In genomic region chr11:47093296-47093912, GRCm38 (mm10) we compare ENCODE assay signal across 22 mouse cellular contexts.
DNase-seq lines count a peak whose midpoint lies in the region; ATAC-seq and TF ChIP-seq lines count a peak whose summit lies in the region.
"Had no signal": no experiment of that assay in that cellular context is flagged by ENCODE, and none has a peak within 500 bp of the region (broad histone marks: within the 10 kb centered on the region; RNA-seq: fewer than 3 reads in every experiment).

No protein-coding gene starts in this region.

- H3K36me3 ChIP-seq in midbrain, embryonic 11.5 days (ENCODE audit: control insufficient read depth, insufficient read depth, low read length): no peaks in the 10 kb centered on the region
- no peaks in the 10 kb centered on the region for H3K36me3 ChIP-seq in midbrain, postnatal 0 days (ENCODE audit: insufficient read depth, low read length)
- H3K36me3 ChIP-seq in kidney, embryonic 14.5 days (ENCODE audit: control insufficient read depth, insufficient read depth, low read length): no peaks in the 10 kb centered on the region
- H3K36me3 ChIP-seq: embryonic facial prominence, embryonic 12.5 days; hindbrain, embryonic 13.5 days; limb, embryonic 15.5 days; midbrain, embryonic 13.5 days; neural tube, embryonic 13.5 days had no signal

- no peak overlapping the region for H3K9ac ChIP-seq in midbrain, embryonic 11.5 days (ENCODE audit: low read length)
- no peak overlapping the region for H3K9ac ChIP-seq in midbrain, postnatal 0 days (replicated peaks; ENCODE audit: low read length, poor library complexity, severe bottlenecking)
- no peak overlapping the region for H3K9ac ChIP-seq in kidney, embryonic 14.5 days (ENCODE audit: low read depth, low read length)
- H3K9ac ChIP-seq: embryonic facial prominence, embryonic 12.5 days; hindbrain, embryonic 13.5 days; limb, embryonic 15.5 days; midbrain, embryonic 13.5 days; neural tube, embryonic 13.5 days had no signal

- no peaks in the 10 kb centered on the region for H3K27me3 ChIP-seq in midbrain, embryonic 11.5 days (ENCODE audit: control insufficient read depth, insufficient read depth, low read length)
- no peaks in the 10 kb centered on the region for H3K27me3 ChIP-seq in midbrain, postnatal 0 days (ENCODE audit: insufficient read depth, low read length)
- H3K27me3 ChIP-seq in kidney, embryonic 14.5 days (ENCODE audit: control insufficient read depth, insufficient read depth, low read length): no peaks in the 10 kb centered on the region
- H3K27me3 ChIP-seq: embryonic facial prominence, embryonic 12.5 days; hindbrain, embryonic 13.5 days; limb, embryonic 15.5 days; midbrain, embryonic 13.5 days; neural tube, embryonic 13.5 days had no signal

- no peaks in the 10 kb centered on the region for H3K4me1 ChIP-seq in midbrain, embryonic 11.5 days (ENCODE audit: control insufficient read depth, insufficient read depth, low read length)
- H3K4me1 ChIP-seq in midbrain, postnatal 0 days (ENCODE audit: insufficient read depth, low read length): no peaks in the 10 kb centered on the region
- H3K4me1 ChIP-seq in kidney, embryonic 14.5 days (ENCODE audit: control insufficient read depth, insufficient read depth, low read length): no peaks in the 10 kb centered on the region
- H3K4me1 ChIP-seq: embryonic facial prominence, embryonic 12.5 days; hindbrain, embryonic 13.5 days; limb, embryonic 15.5 days; midbrain, embryonic 13.5 days; neural tube, embryonic 13.5 days had no signal

- WGBS in midbrain, embryonic 11.5 days: 81% methylated on average over 5 of the region's 5 CpGs
- WGBS in midbrain, postnatal 0 days: 84% methylated on average over 5 of the region's 5 CpGs
- WGBS in kidney, embryonic 14.5 days: 35% methylated on average over 5 of the region's 5 CpGs

- no peak overlapping the region for H3K27ac ChIP-seq in midbrain, embryonic 11.5 days (ENCODE audit: low read depth, low read length)
- no peak overlapping the region for H3K27ac ChIP-seq in midbrain, postnatal 0 days (ENCODE audit: low read depth, low read length)
- no peak overlapping the region; the same call in 1 of the 2 replicates for H3K27ac ChIP-seq in kidney, embryonic 14.5 days (ENCODE audit: low read depth, low read length)
- H3K27ac ChIP-seq: embryonic facial prominence, embryonic 12.5 days; hindbrain, embryonic 13.5 days; limb, embryonic 15.5 days; midbrain, embryonic 13.5 days; neural tube, embryonic 13.5 days had no signal

- no peaks in the 10 kb centered on the region for H3K9me3 ChIP-seq in midbrain, embryonic 11.5 days (ENCODE audit: control insufficient read depth, low read length)
- H3K9me3 ChIP-seq in midbrain, postnatal 0 days (ENCODE audit: low read length): no peaks in the 10 kb centered on the region
- H3K9me3 ChIP-seq in kidney, embryonic 14.5 days (ENCODE audit: control insufficient read depth, low read length): no peaks in the 10 kb centered on the region
- H3K9me3 ChIP-seq: embryonic facial prominence, embryonic 12.5 days; hindbrain, embryonic 13.5 days; limb, embryonic 15.5 days; midbrain, embryonic 13.5 days; neural tube, embryonic 13.5 days had no signal

- TF ChIP-seq CTCF in midbrain, postnatal 0 days (IDR thresholded peaks at IDR 0.05): no peak

- no peak overlapping the region for H3K4me3 ChIP-seq in midbrain, embryonic 11.5 days (ENCODE audit: low read depth, low read length)
- no peak overlapping the region for H3K4me3 ChIP-seq in midbrain, postnatal 0 days (ENCODE audit: low read depth, low read length)
- no peak overlapping the region for H3K4me3 ChIP-seq in kidney, embryonic 14.5 days (ENCODE audit: low read length)
- H3K4me3 ChIP-seq: embryonic facial prominence, embryonic 12.5 days; hindbrain, embryonic 13.5 days; limb, embryonic 15.5 days; midbrain, embryonic 13.5 days; neural tube, embryonic 13.5 days had no signal

- intact Hi-C loops in left cerebral cortex, postnatal 4 days (cut with DNase I): no loop called here

- ATAC-seq in midbrain, embryonic 11.5 days (ENCODE audit: low FRiP score): no peak
- ATAC-seq in midbrain, postnatal 0 days (ENCODE audit: low FRiP score): no peak
- ATAC-seq in kidney, embryonic 14.5 days (ENCODE audit: low FRiP score, low TSS enrichment): peak; percentile 79
- no peak for ATAC-seq in activated CD4-positive, CD25-positive, alpha-beta regulatory T cell, adult 4 months
- ATAC-seq: forebrain, embryonic 16.5 days; inflammation-experienced regulatory T-cells, adult 6 months; midbrain, embryonic 13.5 days had no signal

- no peak overlapping the region for H3K4me2 ChIP-seq in midbrain, embryonic 11.5 days
- H3K4me2 ChIP-seq in midbrain, postnatal 0 days (ENCODE audit: low read depth, low read length, poor library complexity, severe bottlenecking): no peak overlapping the region
- H3K4me2 ChIP-seq in kidney, embryonic 14.5 days (replicated peaks; ENCODE audit: low read depth, low read length): no peak overlapping the region
- H3K4me2 ChIP-seq: embryonic facial prominence, embryonic 12.5 days; heart, embryonic 11.5 days; hindbrain, embryonic 13.5 days; limb, embryonic 15.5 days; midbrain, embryonic 13.5 days; neural tube, embryonic 13.5 days had no signal

- DNase-seq in midbrain, embryonic 11.5 days (ENCODE audit: low spot score, missing footprints): peak; percentile 54
- no peak for DNase-seq in midbrain, postnatal 0 days (ENCODE audit: low spot score)
- peak; percentile 18 to 41 for DNase-seq in kidney, postnatal 36 days
- DNase-seq in left cerebral cortex, postnatal 4 days: no peak
- DNase-seq in liver: no peak
- DNase-seq in left cerebral cortex, adult 18-20 months (ENCODE audit: low spot score in 2 of 2): no peak
- DNase-seq: adrenal gland, adult 2 months; cerebellum, adult 9-11 months; layer of hippocampus, adult 9-11 months; lung, postnatal 10 days; right cerebral cortex, adult 18-20 months; thymus, adult 2 months had no signal

Comparison
In these comparisons a context has a peak if more than half of its experiments do, and no peak if none do; other contexts are left out.
1. DNase-seq: peak in midbrain, embryonic 11.5 days (single experiment) and kidney, postnatal 36 days (2 of 2); none in midbrain, postnatal 0 days (single experiment), left cerebral cortex, postnatal 4 days (single experiment), liver (single experiment) and left cerebral cortex, adult 18-20 months (0 of 2).